Mouse (Mus musculus): ENCODE data around the gene Tspoap1.

GRCm38 (mm10) chr11:87805448-87805847 is 45.1 kb downstream of the Tspoap1 start:
- TF ChIP-seq POLR2A (IDR thresholded peaks at IDR 0.05; ENCODE audit: borderline replicate concordance, control insufficient read depth, low read depth, low read length) (no peak), CTCF (IDR thresholded peaks at IDR 0.05; ENCODE audit: control insufficient read depth, insufficient read depth, low read length) (peak; percentile 35)

Measured in bone marrow, adult 2 months (tissue).